Mouse (Mus musculus) myocyte (in vitro differentiated cells): ENCODE results near the gene Olfr612. TPM values are rescaled to one million over a fixed set of nuclear protein-coding genes. Genes with fewer than 3 reads are reported as not detected.
"Not testable (repeated sequence)": the region's sequence is repeated elsewhere in the genome, so short reads cannot be mapped to it uniquely, and the experiment has no call there.

Experiments
- H3K27me3 ChIP-seq: one replicate; pipeline ENCODE4 v1.6.1; 2011; ENCODE audit not compliant: control insufficient read depth, insufficient read depth, insufficient read length
- H3K36me3 ChIP-seq: one replicate; pipeline ENCODE4 v1.6.1; 2011; ENCODE audit not compliant: control insufficient read depth, insufficient read depth
- H3K4me2 ChIP-seq: one replicate; pipeline ENCODE4 v1.6.1; 2011; ENCODE audit warnings: low read depth, control low read depth
- H3K4me3 ChIP-seq: one replicate; pipeline ENCODE4 v1.5.1; 2011; ENCODE audit warnings: mild to moderate bottlenecking, control low read depth, moderate library complexity
- H3K79me2 ChIP-seq: one replicate; pipeline ENCODE4 v1.6.1; 2011; ENCODE audit not compliant: control insufficient read depth, insufficient read depth
- H3ac ChIP-seq: one replicate; pipeline ENCODE4 v1.6.1; 2011; ENCODE audit not compliant: control insufficient read depth, insufficient read length
- CEBPB ChIP-seq: IDR thresholded peaks from 2 replicates; pipeline ENCODE4 v1.6.1; 2011; ENCODE audit warnings: mild to moderate bottlenecking, moderate library complexity; ENCODE audit not compliant: poor library complexity, insufficient read depth, severe bottlenecking
- E2F4 ChIP-seq: IDR thresholded peaks from one replicate; pipeline ENCODE4 v1.6.1; 2011; ENCODE audit warnings: mild to moderate bottlenecking, control low read depth, moderate library complexity; ENCODE audit not compliant: insufficient read depth
- MAX ChIP-seq: IDR thresholded peaks from one replicate; pipeline ENCODE4 v1.6.1; 2011; ENCODE audit warnings: low read depth, mild to moderate bottlenecking, control low read depth
- MYOD1 ChIP-seq, 3 experiments: IDR thresholded peaks; one replicate each; pipeline ENCODE4 v1.6.1; 2011; ENCODE audit warnings: control low read depth in 2 of 3, low read depth in 2 of 3, mild to moderate bottlenecking in 2 of 3, moderate library complexity in 1 of 3; ENCODE audit not compliant: insufficient read length in 2 of 3, control insufficient read depth in 1 of 3
- MYOG ChIP-seq, 3 experiments: IDR thresholded peaks; one replicate each; pipeline ENCODE4 v1.6.1; 2011; ENCODE audit warnings: control low read depth in 2 of 3, low read depth in 2 of 3, mild to moderate bottlenecking in 2 of 3; ENCODE audit not compliant: insufficient read length in 2 of 3, control insufficient read depth in 1 of 3, insufficient read depth in 1 of 3
- POLR2A ChIP-seq: IDR thresholded peaks from one replicate; pipeline ENCODE4 v1.6.1; 2011; ENCODE audit warnings: low read depth, mild to moderate bottlenecking, control low read depth, moderate library complexity; ENCODE audit not compliant: insufficient read length
- POLR2AphosphoS2 ChIP-seq: IDR thresholded peaks from one replicate; pipeline ENCODE4 v1.6.1; 2011; ENCODE audit warnings: low read depth, control low read depth; ENCODE audit not compliant: insufficient read length
- REST ChIP-seq: IDR thresholded peaks from one replicate; pipeline ENCODE4 v1.6.1; 2011; ENCODE audit warnings: mild to moderate bottlenecking, control low read depth, moderate library complexity; ENCODE audit not compliant: insufficient read depth, insufficient read length
- SRF ChIP-seq: IDR thresholded peaks from one replicate; pipeline ENCODE4 v1.6.1; 2011; ENCODE audit warnings: low read depth; ENCODE audit not compliant: control insufficient read depth, insufficient read length
- TCF12 ChIP-seq: IDR thresholded peaks from one replicate; pipeline ENCODE4 v1.6.1; 2011; ENCODE audit warnings: mild to moderate bottlenecking, control low read depth; ENCODE audit not compliant: poor library complexity, insufficient read depth, severe bottlenecking
- TCF3 ChIP-seq: IDR thresholded peaks from one replicate; pipeline ENCODE4 v1.6.1; 2011; ENCODE audit warnings: low read depth, control low read depth; ENCODE audit not compliant: insufficient read length
- USF1 ChIP-seq: IDR thresholded peaks from one replicate; pipeline ENCODE4 v1.6.1; 2011; ENCODE audit warnings: low read depth, mild to moderate bottlenecking, control low read depth, moderate library complexity
- polyA plus RNA-seq: library from polyadenylated mRNA; unstranded; fragments of >200 nt; fragmentation: generic; extraction: Trizol; gene quantifications from one replicate; pipeline ENCODE4 v1.2.1, GENCODE M21; 2012; ENCODE audit warnings: missing spikeins

Olfr612 gene
- polyA plus RNA-seq = not detected

- H3K27me3 ChIP-seq, H3K4me2 ChIP-seq, H3K4me3 ChIP-seq, H3K79me2 ChIP-seq, H3K36me3 ChIP-seq, H3ac ChIP-seq: not testable (repeated sequence)
Measured at GRCm38 (mm10) chr7:103542617-103543016, at the start of gene Olfr612. TSS of gene Olfr612 (minus strand) at chr7:103542717.

DNA sequence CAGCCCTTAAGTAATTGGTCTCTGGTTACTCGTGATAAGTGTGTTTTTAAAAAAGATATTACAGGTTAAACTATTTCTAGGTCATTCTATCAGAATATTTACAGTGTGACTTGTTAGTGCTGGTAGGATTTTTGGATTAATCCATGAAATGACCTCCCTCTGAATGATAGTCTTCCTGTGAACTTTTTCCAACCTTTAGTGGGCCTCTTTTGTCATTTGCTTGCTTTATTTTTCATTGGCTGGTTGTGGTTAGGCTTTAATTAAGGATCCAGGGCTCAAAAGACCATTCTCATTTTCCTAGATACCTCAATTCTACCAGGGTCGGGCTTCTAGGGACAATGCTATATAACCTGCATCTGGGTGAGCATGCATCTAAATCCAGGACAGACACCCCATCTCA lies 47.3 kb upstream of the Olfr612 start, which contains the start of gene Olfr618:
Olfr618 (plus strand) TSS at position 301 of the 400 bp plus-strand sequence.
- Histone ChIP-seq H3K36me3 (no peaks in the 10 kb centered on the region), H3K4me2 (no peak within 1 kb of the TSS), H3K79me2 (no peaks in the 10 kb centered on the region), H3K27me3 (no peaks in the 10 kb centered on the region), H3K4me3 (no peak within 1 kb of the TSS), H3ac (no peak within 1 kb of the TSS)
- TF ChIP-seq MAX (no peak), REST (no peak), USF1 (no peak), POLR2AphosphoS2 (no peak), MYOG (IDR thresholded peaks at IDR 0.05; ENCODE audit: control insufficient read depth in 1 of 3, insufficient read depth in 1 of 3, insufficient read length in 2 of 3, low read depth in 2 of 3) (no peak), POLR2A (no peak), SRF (no peak), E2F4 (no peak), CEBPB (no peak), MYOD1 (IDR thresholded peaks at IDR 0.05; ENCODE audit: control insufficient read depth in 1 of 3, insufficient read length in 2 of 3, low read depth in 2 of 3) (no peak), TCF12 (no peak), TCF3 (no peak)

DNA sequence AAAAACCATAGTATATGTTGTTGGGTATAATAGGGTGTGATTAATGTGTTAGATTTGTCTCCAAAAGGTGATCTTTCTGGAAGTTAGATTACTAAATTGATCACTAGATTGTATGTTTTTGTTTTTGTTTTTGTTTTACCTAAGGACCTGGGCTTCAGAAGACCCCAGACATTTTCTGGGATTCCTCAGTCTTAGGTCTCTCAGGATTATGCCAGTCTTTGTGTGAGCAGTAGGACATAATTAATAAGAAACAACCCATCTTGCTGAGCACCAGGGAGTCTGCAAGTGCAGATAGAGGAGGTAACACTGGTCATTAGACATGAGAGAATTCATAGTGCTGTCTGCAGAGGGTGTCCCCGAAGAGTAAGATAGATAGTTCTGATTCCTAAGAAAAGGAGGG lies 30.2 kb upstream of the Olfr612 start, which contains the start of gene Olfr617:
Olfr617 (plus strand) TSS at position 301 of the 400 bp plus-strand sequence.
- Histone ChIP-seq H3K4me2 (no peak within 1 kb of the TSS), H3K4me3 (no peak within 1 kb of the TSS), H3K36me3 (no peaks in the 10 kb centered on the region), H3K79me2 (no peaks in the 10 kb centered on the region), H3K27me3 (no peaks in the 10 kb centered on the region), H3ac (no peak within 1 kb of the TSS)
- TF ChIP-seq POLR2AphosphoS2 (no peak), SRF (no peak), MYOD1 (IDR thresholded peaks at IDR 0.05; ENCODE audit: control insufficient read depth in 1 of 3, insufficient read length in 2 of 3, low read depth in 2 of 3) (no peak), MYOG (IDR thresholded peaks at IDR 0.05; ENCODE audit: control insufficient read depth in 1 of 3, insufficient read depth in 1 of 3, insufficient read length in 2 of 3, low read depth in 2 of 3) (no peak), TCF12 (no peak), CEBPB (no peak), E2F4 (no peak), USF1 (no peak)

- H3ac ChIP-seq = no peak within 1 kb of the TSS
- H3K4me3 ChIP-seq = no peak within 1 kb of the TSS
- no peaks in the 10 kb centered on the region for H3K79me2 ChIP-seq
- H3K36me3 ChIP-seq = no peaks in the 10 kb centered on the region
- no peaks in the 10 kb centered on the region for H3K27me3 ChIP-seq
- TF ChIP-seq TCF12 = no peak
- TF ChIP-seq TCF3 = no peak
- TF ChIP-seq SRF = no peak
- no peak for TF ChIP-seq MAX
- TF ChIP-seq MYOD1 (IDR thresholded peaks at IDR 0.05; ENCODE audit: control insufficient read depth in 1 of 3, insufficient read length in 2 of 3, low read depth in 2 of 3) = no peak
- no peak for TF ChIP-seq REST
- TF ChIP-seq CEBPB = no peak
- no peak for TF ChIP-seq POLR2AphosphoS2
- no peak for TF ChIP-seq USF1
- TF ChIP-seq E2F4 = no peak
- no peak for TF ChIP-seq MYOG (IDR thresholded peaks at IDR 0.05; ENCODE audit: control insufficient read depth in 1 of 3, insufficient read depth in 1 of 3, insufficient read length in 2 of 3, low read depth in 2 of 3)
- TF ChIP-seq POLR2A = no peak
- no peak within 1 kb of the TSS for H3K4me2 ChIP-seq
Measured at GRCm38 (mm10) chr7:103569043-103569442, 26.5 kb upstream of the Olfr612 start, which contains the start of gene Olfr616. TSS of gene Olfr616 (minus strand) at chr7:103569143.

DNA sequence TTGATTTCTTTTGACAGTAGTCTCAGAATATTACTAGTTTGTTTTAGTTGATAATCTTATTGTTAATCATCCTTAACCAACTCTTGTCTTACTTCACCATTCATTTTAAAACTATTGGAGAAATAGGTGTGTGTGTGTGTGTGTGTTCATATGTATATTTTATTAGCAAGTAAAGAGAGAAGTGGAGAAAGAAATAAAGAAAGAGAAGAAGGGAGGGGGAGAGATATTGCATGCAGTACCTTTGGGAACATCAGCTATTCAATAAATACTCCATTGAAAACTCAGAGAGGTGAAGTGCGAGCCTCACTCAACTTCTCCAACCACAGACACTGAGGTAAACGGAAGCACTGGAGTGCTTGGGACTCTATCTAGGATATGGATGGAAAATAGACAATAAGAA lies 13.3 kb upstream of the Olfr612 start, which contains the start of gene Olfr615:
Olfr615 (plus strand) TSS at position 301 of the 400 bp plus-strand sequence.
- Histone ChIP-seq H3K4me2 (no peak within 1 kb of the TSS), H3ac (no peak within 1 kb of the TSS), H3K4me3 (no peak within 1 kb of the TSS), H3K27me3 (no peaks in the 10 kb centered on the region), H3K36me3 (no peaks in the 10 kb centered on the region), H3K79me2 (no peaks in the 10 kb centered on the region)
- TF ChIP-seq MYOD1 (IDR thresholded peaks at IDR 0.05; ENCODE audit: control insufficient read depth in 1 of 3, insufficient read length in 2 of 3, low read depth in 2 of 3) = no peak
- TF ChIP-seq SRF = no peak
- TF ChIP-seq TCF3 = no peak
- no peak for TF ChIP-seq USF1
- no peak for TF ChIP-seq MYOG (IDR thresholded peaks at IDR 0.05; ENCODE audit: control insufficient read depth in 1 of 3, insufficient read depth in 1 of 3, insufficient read length in 2 of 3, low read depth in 2 of 3)
- TF ChIP-seq CEBPB = no peak
- TF ChIP-seq POLR2A = no peak
- TF ChIP-seq MAX = no peak
- TF ChIP-seq E2F4 = no peak
- no peak for TF ChIP-seq TCF12
- no peak for TF ChIP-seq REST
- TF ChIP-seq POLR2AphosphoS2 = no peak
